Mouse (Mus musculus) midbrain, embryonic 12.5 days (tissue): ENCODE measurements at regions not wholly inside any gene's neighbourhood (a gene's known extent, or its start where the extent isn't known, plus 50 kb on each side); places are given as distances from the start of the nearest gene placed in this dataset.

Experiments used
- ATAC-seq: fragments of 200-750 bp; cut with Nextera tagmentation; 2 replicates; pipeline ENCODE4 v1.8.0; 2017; ENCODE audit warnings: low read depth, moderate TSS enrichment, moderate library complexity; ENCODE audit not compliant: low FRiP score
- H3K27ac ChIP-seq: fragments of 300-500 bp; sonication (generic); replicated peaks from 2 replicates; pipeline ENCODE4 v1.5.1; 2016; ENCODE audit warnings: mild to moderate bottlenecking
- H3K27me3 ChIP-seq: fragments of 300-500 bp; sonication (generic); 2 replicates; pipeline ENCODE4 v1.6.1; 2016; ENCODE audit warnings: mild to moderate bottlenecking
- H3K36me3 ChIP-seq: fragments of 300-500 bp; sonication (generic); 2 replicates; pipeline ENCODE4 v1.6.1; 2016
- H3K4me1 ChIP-seq: fragments of 300-500 bp; sonication (generic); 2 replicates; pipeline ENCODE4 v1.6.1; 2016
- H3K4me2 ChIP-seq: fragments of 300-500 bp; sonication (generic); replicated peaks from 2 replicates; pipeline ENCODE4 v1.6.1; 2016; ENCODE audit warnings: mild to moderate bottlenecking, moderate library complexity
- H3K4me3 ChIP-seq: fragments of 300-500 bp; sonication (generic); 2 replicates; pipeline ENCODE4 v1.5.1; 2016; ENCODE audit warnings: mild to moderate bottlenecking
- H3K9ac ChIP-seq: fragments of 300-500 bp; sonication (generic); replicated peaks from 2 replicates; pipeline ENCODE4 v1.6.1; 2016; ENCODE audit warnings: mild to moderate bottlenecking, moderate library complexity
- H3K9me3 ChIP-seq: fragments of 300-500 bp; sonication (generic); 2 replicates; pipeline ENCODE4 v1.6.1; 2016; ENCODE audit warnings: mild to moderate bottlenecking
- WGBS: fragments of 180-500 bp; shearing (Covaris S2); methylation state at CpG from one replicate; pipeline ENCODE4 v1.1.7; 2016; 5-methylcytosine and 5-hydroxymethylcytosine counted together

DNA sequence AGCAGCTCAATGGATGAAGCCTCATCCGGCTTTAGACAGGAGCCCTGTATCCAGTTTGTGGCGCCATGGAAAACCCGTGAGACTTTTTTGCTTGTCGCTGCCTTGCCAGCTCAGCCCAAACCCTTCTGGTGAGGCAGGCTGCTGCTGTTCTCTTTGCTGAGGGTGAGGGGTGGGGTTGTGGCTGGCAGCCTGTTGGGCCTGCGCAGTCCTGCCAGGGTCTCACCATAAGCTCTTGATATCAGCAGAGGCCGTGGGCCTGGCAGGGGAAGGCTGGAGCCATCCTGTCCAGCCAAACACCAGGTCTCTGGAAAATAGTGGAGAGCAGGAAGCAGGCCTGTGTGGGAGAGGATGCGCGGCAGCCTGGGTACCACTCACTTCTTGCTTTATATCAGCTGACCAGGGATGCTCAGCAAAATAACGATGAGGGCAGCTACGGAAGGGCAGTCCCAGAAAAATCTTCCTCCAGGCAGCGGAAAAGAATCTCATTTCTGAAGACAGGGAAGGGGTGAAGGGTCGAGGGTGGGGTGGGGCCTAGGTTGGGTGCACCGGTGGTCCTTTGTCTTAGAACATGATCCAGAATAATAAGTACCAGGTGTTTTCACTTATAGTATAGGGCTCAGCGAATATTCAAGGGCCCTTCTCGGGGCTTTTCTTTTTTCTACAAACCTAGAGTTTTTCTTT lies 73.4 kb upstream of the Medag start:
- Histone ChIP-seq H3K36me3 (no peaks in the 10 kb centered on the region), H3K4me2 (no peak overlapping the region), H3K9ac (0 out of 2 replicates have a peak overlapping the region, but pooled peaks have one; percentile 24), H3K27me3 (peaks cover 14% of the 10 kb centered on the region; the same call in 1 of the 2 replicates), H3K4me3 (no peak overlapping the region), H3K4me1 (peaks cover 12% of the 10 kb centered on the region; the same call in 1 of the 2 replicates), H3K9me3 (no peaks in the 10 kb centered on the region), H3K27ac (peak overlapping the region; percentile 12; the same call in 1 of the 2 replicates)
- WGBS: 68% methylated on average over 15 of the region's 15 CpGs
- ATAC-seq: no peak

- Histone ChIP-seq H3K9me3 (no peaks in the 10 kb centered on the region), H3K27me3 (peaks cover 14% of the 10 kb centered on the region; the same call in 1 of the 2 replicates), H3K27ac (no peak overlapping the region), H3K4me3 (no peak overlapping the region), H3K9ac (no peak overlapping the region; the same call in 1 of the 2 replicates), H3K36me3 (no peaks in the 10 kb centered on the region), H3K4me1 (peaks cover 12% of the 10 kb centered on the region; the same call in 1 of the 2 replicates), H3K4me2 (no peak overlapping the region)
- ATAC-seq: no peak
- 60% methylated on average over 5 of the region's 5 CpGs for WGBS
These were observed 72.9 kb upstream of the Medag start for GRCm38 (mm10) chr5:149338697-149339078.

DNA sequence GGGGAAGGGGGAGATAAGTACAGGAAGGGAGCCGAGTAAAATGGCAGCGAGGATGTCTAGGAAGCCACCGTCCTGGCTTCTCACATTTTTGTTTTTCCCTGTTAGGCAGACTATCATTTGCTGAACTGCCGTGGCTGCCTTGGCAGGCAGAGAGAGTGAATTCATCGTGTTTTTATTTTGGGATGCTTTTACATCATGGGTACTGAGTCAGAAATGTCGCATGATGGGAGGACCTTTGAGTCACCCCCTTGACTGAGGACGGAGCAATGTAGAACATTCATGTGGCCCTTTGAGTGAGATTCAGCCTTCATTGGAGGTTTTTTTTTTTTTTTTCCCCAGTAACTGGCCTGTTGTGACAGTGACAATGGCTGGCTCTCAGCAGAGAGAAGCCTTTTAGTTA lies 71.2 kb upstream of the Medag start:
- Histone ChIP-seq H3K9ac (no peak overlapping the region), H3K4me1 (peaks cover 12% of the 10 kb centered on the region; the same call in 1 of the 2 replicates), H3K36me3 (no peaks in the 10 kb centered on the region), H3K27ac (no peak overlapping the region), H3K4me3 (no peak overlapping the region), H3K4me2 (no peak overlapping the region), H3K9me3 (no peaks in the 10 kb centered on the region), H3K27me3 (peaks cover 14% of the 10 kb centered on the region; the same call in 1 of the 2 replicates)
- WGBS: 86% methylated on average over 7 of the region's 7 CpGs
- ATAC-seq: no peak

GRCm38 (mm10) chr5:149341461-149341860 lies 70.1 kb upstream of the Medag start:
- Histone ChIP-seq H3K9ac (no peak overlapping the region), H3K4me3 (no peak overlapping the region), H3K27ac (no peak overlapping the region), H3K4me2 (no peak overlapping the region), H3K4me1 (peaks cover 12% of the 10 kb centered on the region; the same call in 1 of the 2 replicates), H3K27me3 (peaks cover 14% of the 10 kb centered on the region; the same call in 1 of the 2 replicates), H3K36me3 (no peaks in the 10 kb centered on the region), H3K9me3 (no peaks in the 10 kb centered on the region)
- WGBS: 65% methylated on average over 6 of the region's 6 CpGs
- no peak for ATAC-seq

- Histone ChIP-seq H3K9me3 (no peaks in the 10 kb centered on the region), H3K4me2 (no peak overlapping the region)
- WGBS: 89% methylated on average over 21 of the region's 21 CpGs
These were observed 67.7 kb upstream of the Medag start for GRCm38 (mm10) chr5:149343610-149344527.

DNA sequence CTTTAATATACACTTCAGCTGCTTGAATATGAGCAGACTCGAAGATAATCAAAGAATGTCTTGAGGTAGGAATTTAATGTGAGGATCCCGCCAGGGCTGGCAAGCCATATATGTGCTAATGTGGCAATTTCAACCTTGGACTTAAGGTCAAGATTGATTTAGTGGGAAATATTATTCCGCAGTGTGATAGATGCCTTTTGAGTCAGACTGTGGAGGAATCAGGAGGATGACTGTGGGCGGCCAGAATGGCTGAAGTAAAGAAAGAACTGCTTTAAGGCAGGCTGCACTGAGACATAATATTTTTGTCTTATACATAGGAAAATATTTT lies 67.1 kb upstream of the Medag start:
- H3K27me3 ChIP-seq: 0 out of 2 replicates have a peak, but pooled peaks cover 5% of the 10 kb centered on the region
- WGBS: 92% methylated on average over 4 of the region's 4 CpGs
- ATAC-seq: no peak

More at GRCm38 (mm10) chr5:149343610-149344527, 67.7 kb upstream of the Medag start:
- no peaks in the 10 kb centered on the region for H3K36me3 ChIP-seq
- H3K9ac ChIP-seq: no peak overlapping the region
- 0 out of 2 replicates have a peak, but pooled peaks cover 5% of the 10 kb centered on the region for H3K27me3 ChIP-seq
- no peak for ATAC-seq
- H3K4me1 ChIP-seq: peaks cover 4% of the 10 kb centered on the region; the same call in 1 of the 2 replicates
- H3K4me3 ChIP-seq: no peak overlapping the region
- H3K27ac ChIP-seq: no peak overlapping the region

GRCm38 (mm10) chr5:149345161-149345560 lies 66.4 kb upstream of the Medag start:
- Histone ChIP-seq H3K9me3 (no peaks in the 10 kb centered on the region), H3K27ac (no peak overlapping the region), H3K4me2 (no peak overlapping the region), H3K4me3 (no peak overlapping the region), H3K36me3 (no peaks in the 10 kb centered on the region), H3K27me3 (0 out of 2 replicates have a peak, but pooled peaks cover 5% of the 10 kb centered on the region), H3K9ac (no peak overlapping the region), H3K4me1 (peaks cover 4% of the 10 kb centered on the region; the same call in 1 of the 2 replicates)
- ATAC-seq: no peak
- WGBS: 88% methylated on average over 6 of the region's 6 CpGs

More for the DNA sequence above, 67.1 kb upstream of the Medag start:
- Histone ChIP-seq H3K4me2 (no peak overlapping the region), H3K36me3 (no peaks in the 10 kb centered on the region), H3K4me3 (no peak overlapping the region), H3K9me3 (no peaks in the 10 kb centered on the region), H3K9ac (no peak overlapping the region), H3K4me1 (peaks cover 4% of the 10 kb centered on the region; the same call in 1 of the 2 replicates), H3K27ac (no peak overlapping the region)

DNA sequence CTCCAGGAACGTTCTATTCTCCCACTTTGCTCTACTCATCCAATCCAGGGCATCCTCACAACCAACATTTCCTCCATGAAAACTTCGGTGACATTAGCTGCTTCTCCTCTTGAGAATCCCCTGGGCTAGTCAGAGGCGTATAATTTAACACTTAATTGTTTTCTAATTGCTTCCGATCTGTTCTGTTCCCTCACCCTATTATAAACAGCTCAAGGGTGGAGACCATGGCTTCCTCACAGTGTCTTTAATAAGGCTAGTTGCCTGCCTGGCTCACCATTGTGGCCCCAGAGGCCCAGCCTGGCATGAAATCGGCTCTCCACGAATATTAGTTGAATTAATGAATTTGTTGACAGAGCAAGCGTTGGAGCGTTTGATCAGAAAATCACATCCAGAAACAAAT lies 61.9 kb upstream of the Medag start:
- Histone ChIP-seq H3K9ac (no peak overlapping the region), H3K36me3 (no peaks in the 10 kb centered on the region), H3K27ac (no peak overlapping the region), H3K4me1 (peaks cover 14% of the 10 kb centered on the region), H3K4me3 (no peak overlapping the region), H3K9me3 (no peaks in the 10 kb centered on the region), H3K27me3 (no peaks in the 10 kb centered on the region), H3K4me2 (no peak overlapping the region)
- WGBS: 79% methylated on average over 8 of the region's 8 CpGs
- ATAC-seq: no peak

- Histone ChIP-seq H3K36me3 (no peaks in the 10 kb centered on the region), H3K4me2 (no peak overlapping the region)
These were observed 58.4 kb upstream of the Medag start for GRCm38 (mm10) chr5:149353039-149353655.

DNA sequence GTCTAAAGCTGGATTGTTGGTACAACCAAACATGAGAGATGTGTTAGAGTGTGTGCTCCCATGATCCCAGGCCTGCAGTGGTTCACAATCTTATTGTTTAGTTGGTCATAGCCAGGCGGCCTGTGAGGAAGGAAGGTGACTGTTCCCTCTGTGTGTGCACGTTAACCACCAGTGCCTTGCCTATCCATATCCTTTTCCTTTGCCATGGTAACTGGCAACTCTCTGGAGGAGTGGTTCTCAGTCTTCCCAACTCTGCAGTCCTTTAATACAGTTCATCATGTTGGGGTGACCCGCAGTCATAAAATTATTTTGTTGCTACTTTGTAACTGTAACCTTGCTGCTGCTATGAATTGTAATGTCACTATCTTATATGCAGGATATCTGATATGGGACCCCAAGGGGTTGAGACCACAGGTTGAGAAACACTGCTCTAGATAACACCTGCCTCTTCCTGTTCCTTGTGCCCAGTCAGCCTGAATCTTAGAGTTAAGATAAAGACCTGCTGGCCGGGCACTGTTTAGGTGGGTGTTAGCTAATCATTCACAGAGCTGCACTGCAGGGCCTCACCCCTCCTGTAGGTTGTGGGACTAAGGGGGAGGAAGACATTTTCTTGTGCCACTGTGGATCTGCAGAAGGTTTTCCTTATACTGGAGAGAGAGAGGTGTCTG lies 57.0 kb upstream of the Medag start:
- Histone ChIP-seq H3K4me3 (no peak overlapping the region), H3K36me3 (no peaks in the 10 kb centered on the region), H3K4me2 (no peak overlapping the region), H3K27me3 (0 out of 2 replicates have a peak, but pooled peaks cover 5% of the 10 kb centered on the region), H3K4me1 (peaks cover 14% of the 10 kb centered on the region), H3K27ac (no peak overlapping the region), H3K9ac (no peak overlapping the region), H3K9me3 (0 out of 2 replicates have a peak, but pooled peaks cover under 1% of the 10 kb centered on the region)
- no peak for ATAC-seq
- WGBS: 87% methylated on average over 4 of the region's 4 CpGs

More at GRCm38 (mm10) chr5:149353039-149353655, 58.4 kb upstream of the Medag start:
- 34% methylated on average over 14 of the region's 14 CpGs for WGBS
- peak; percentile 91 for ATAC-seq
- H3K9me3 ChIP-seq: no peaks in the 10 kb centered on the region
- H3K9ac ChIP-seq: no peak overlapping the region
- H3K27me3 ChIP-seq: 0 out of 2 replicates have a peak, but pooled peaks cover 5% of the 10 kb centered on the region
- H3K27ac ChIP-seq: peak overlapping the region; percentile 80
- no peak overlapping the region for H3K4me3 ChIP-seq
- H3K4me1 ChIP-seq: peaks cover 14% of the 10 kb centered on the region

- no peak overlapping the region for H3K9ac ChIP-seq
- H3K4me2 ChIP-seq: no peak overlapping the region
- H3K27me3 ChIP-seq: 0 out of 2 replicates have a peak, but pooled peaks cover 5% of the 10 kb centered on the region
- no peak for ATAC-seq
- no peak overlapping the region for H3K27ac ChIP-seq
- H3K9me3 ChIP-seq: peaks cover 2% of the 10 kb centered on the region; the same call in 1 of the 2 replicates
- WGBS: 86% methylated on average over 7 of the region's 7 CpGs
- no peak overlapping the region for H3K4me3 ChIP-seq
- H3K36me3 ChIP-seq: no peaks in the 10 kb centered on the region
- peaks cover 14% of the 10 kb centered on the region for H3K4me1 ChIP-seq
These were observed 56.4 kb upstream of the Medag start for GRCm38 (mm10) chr5:149355131-149355530.
